Mouse (Mus musculus): Measurements from ENCODE around the gene Sebox.

Gene Sebox

GRCm38 (mm10) chr11:78502909-78503650 lies at the start of gene Sebox:
Sebox (plus strand) TSS chr11:78503447.
- DNase-seq (ENCODE audit: low spot score) = no peak

- no peak for DNase-seq (ENCODE audit: low spot score)
Measured at GRCm38 (mm10) chr11:78453675-78454074, 49.6 kb upstream of the Sebox start.

- no peak for DNase-seq (ENCODE audit: low spot score)
Measured at GRCm38 (mm10) chr11:78454276-78454675, 49.0 kb upstream of the Sebox start.

- no peak for DNase-seq (ENCODE audit: low spot score)
Measured at GRCm38 (mm10) chr11:78455308-78455707, 47.9 kb upstream of the Sebox start.

- DNase-seq (ENCODE audit: low spot score) = no peak
Measured at GRCm38 (mm10) chr11:78458740-78459139, 44.5 kb upstream of the Sebox start.

- DNase-seq (ENCODE audit: low spot score) = no peak
Measured at GRCm38 (mm10) chr11:78461894-78462293, 41.4 kb upstream of the Sebox start.

GRCm38 (mm10) chr11:78462669-78463068 lies 40.6 kb upstream of the Sebox start:
- no peak for DNase-seq (ENCODE audit: low spot score)

GRCm38 (mm10) chr11:78463286-78464036 lies 39.8 kb upstream of the Sebox start:
- DNase-seq (ENCODE audit: low spot score) = no peak

GRCm38 (mm10) chr11:78465116-78465515 lies 38.1 kb upstream of the Sebox start:
- DNase-seq (ENCODE audit: low spot score) = no peak

GRCm38 (mm10) chr11:78465568-78466180 lies 37.6 kb upstream of the Sebox start, which contains the start of gene Slc46a1:
Slc46a1 (plus strand) TSS chr11:78465697.
- peak; percentile 77 for DNase-seq (ENCODE audit: low spot score)

GRCm38 (mm10) chr11:78466242-78466912 lies 36.9 kb upstream of the Sebox start:
- no peak for DNase-seq (ENCODE audit: low spot score)

- DNase-seq (ENCODE audit: low spot score) = no peak
Measured at GRCm38 (mm10) chr11:78467515-78467914, 35.7 kb upstream of the Sebox start.

- no peak for DNase-seq (ENCODE audit: low spot score)
Measured at GRCm38 (mm10) chr11:78467932-78468331, 35.3 kb upstream of the Sebox start.

GRCm38 (mm10) chr11:78471326-78472103 lies 31.7 kb upstream of the Sebox start:
- DNase-seq (ENCODE audit: low spot score) = no peak

GRCm38 (mm10) chr11:78475289-78475688 lies 28.0 kb upstream of the Sebox start:
- no peak for DNase-seq (ENCODE audit: low spot score)

GRCm38 (mm10) chr11:78483639-78484038 lies 19.6 kb upstream of the Sebox start:
- no peak for DNase-seq (ENCODE audit: low spot score)

GRCm38 (mm10) chr11:78488168-78488567 lies 15.1 kb upstream of the Sebox start:
- peak; percentile 52 for DNase-seq (ENCODE audit: low spot score)

- DNase-seq (ENCODE audit: low spot score) = no peak
Measured at GRCm38 (mm10) chr11:78490781-78491241, 12.4 kb upstream of the Sebox start.

- DNase-seq (ENCODE audit: low spot score) = peak; percentile 15
Measured at GRCm38 (mm10) chr11:78495904-78496303, 7.3 kb upstream of the Sebox start.

GRCm38 (mm10) chr11:78497071-78497541 lies 6.1 kb upstream of the Sebox start:
- no peak for DNase-seq (ENCODE audit: low spot score)
